Mouse (Mus musculus) leukemia stem cell, adult 10-12 weeks (primary cell): Measurements from ENCODE around the gene Cyp4a12b. TPM values are rescaled to one million over a fixed set of nuclear protein-coding genes. Genes with fewer than 3 reads are reported as not detected.

Source experiments
- polyA plus RNA-seq: library from polyadenylated mRNA; stranded (reverse); fragments of >175 nt; gene quantifications from 2 replicates; pipeline ENCODE4 v1.2.3, GENCODE M21; 2012; ENCODE audit warnings: low replicate concordance

Cyp4a12b gene
- polyA plus RNA-seq = not detected in 2 replicates

GRCm38 (mm10) chr4:115411324-115411723, at the start of gene Cyp4a12b:
TSS of gene Cyp4a12b (plus strand) at chr4:115411624.

GRCm38 (mm10) chr4:115452304-115452703, 40.9 kb downstream of the Cyp4a12b start, which contains the start of gene Cyp4a30b:
TSS of gene Cyp4a30b (plus strand) at chr4:115452604.

Other genes with a start within 250 kb of the Cyp4a12b start
- not detected in 2 replicates for gene Cyp4a29, start 169.5 kb upstream of the Cyp4a12b start, polyA plus RNA-seq
- gene Cyp4a12a, start 112.6 kb upstream of the Cyp4a12b start, polyA plus RNA-seq = not detected in 2 replicates
- not detected in 2 replicates for gene Cyp4a30b, start 41.0 kb downstream of the Cyp4a12b start, polyA plus RNA-seq
- not detected in 2 replicates for gene Cyp4a14, start 84.5 kb downstream of the Cyp4a12b start, polyA plus RNA-seq
- gene Cyp4a10, start 106.6 kb downstream of the Cyp4a12b start, polyA plus RNA-seq = not detected in 2 replicates
- not detected in 2 replicates for gene Cyp4a31, start 152.0 kb downstream of the Cyp4a12b start, polyA plus RNA-seq
- not detected in 2 replicates for gene Cyp4a32, start 189.3 kb downstream of the Cyp4a12b start, polyA plus RNA-seq
- gene Cyp4b1, start 236.1 kb downstream of the Cyp4a12b start, polyA plus RNA-seq = 1.5 TPM in 1 of 2 replicates, not detected in the other